Mouse (Mus musculus): ENCODE results near the gene Ttc21a. TPM values are rescaled to one million over a fixed set of nuclear protein-coding genes. Genes with fewer than 3 reads are reported as not detected.

Ttc21a gene
- 1.8 and 2.3 TPM in 2 replicates for polyA plus RNA-seq (2015; fragmentation: Nextera tagmentation; extraction: Ambion mirVana)

DNA sequence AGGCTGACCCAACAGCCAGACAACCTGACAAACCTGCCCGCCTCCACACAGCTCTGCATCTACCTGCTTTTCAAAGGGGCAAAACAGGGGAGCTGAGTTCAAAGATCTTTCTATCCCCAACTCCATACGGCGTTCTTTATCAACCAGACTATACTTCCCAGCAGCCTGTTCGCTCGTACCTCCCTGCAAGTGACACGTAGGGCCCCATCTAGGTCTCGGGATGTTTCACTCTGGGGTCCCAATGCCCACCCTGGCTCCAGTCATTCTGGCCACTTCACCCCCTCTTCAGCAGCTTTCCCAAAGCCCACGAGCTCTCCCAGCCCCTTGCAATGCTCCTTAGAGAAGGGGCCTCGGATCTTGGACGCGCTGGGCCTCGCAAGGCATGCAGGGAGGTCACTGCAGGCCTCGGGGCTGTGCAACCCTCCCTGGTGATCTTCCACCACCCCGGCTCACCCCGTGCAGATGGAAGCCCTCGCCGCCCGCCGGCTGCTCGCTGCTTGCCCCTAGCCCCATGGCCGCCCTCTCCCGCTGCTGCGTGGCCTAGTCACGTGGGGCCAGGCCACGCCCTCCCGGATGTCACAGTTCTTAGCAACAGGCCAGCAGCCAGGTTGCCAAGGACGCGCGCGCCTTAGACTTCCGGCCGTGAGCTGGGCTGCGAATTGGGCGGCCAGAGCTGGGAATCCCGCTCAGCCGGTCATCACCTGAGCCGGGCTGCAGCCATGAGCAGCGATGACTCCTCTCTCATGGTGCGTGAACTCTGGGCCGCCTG lies at the start of gene Ttc21a, which contains the start of gene Gorasp1:
Gene Ttc21a (plus strand): TSS at position 602 of the 769 bp plus-strand sequence.
Gene Gorasp1 (minus strand): TSS at position 561 of the 769 bp plus-strand sequence.
- Histone ChIP-seq H3K4me2 (replicated peaks; ENCODE audit: low read depth, low read length) (peak within 1 kb of the TSS; percentile 78), H3K4me1 (ENCODE audit: insufficient read depth, low read depth, low read length) (no peaks in the 10 kb centered on the region; the same call in 1 of the 2 replicates)

DNA sequence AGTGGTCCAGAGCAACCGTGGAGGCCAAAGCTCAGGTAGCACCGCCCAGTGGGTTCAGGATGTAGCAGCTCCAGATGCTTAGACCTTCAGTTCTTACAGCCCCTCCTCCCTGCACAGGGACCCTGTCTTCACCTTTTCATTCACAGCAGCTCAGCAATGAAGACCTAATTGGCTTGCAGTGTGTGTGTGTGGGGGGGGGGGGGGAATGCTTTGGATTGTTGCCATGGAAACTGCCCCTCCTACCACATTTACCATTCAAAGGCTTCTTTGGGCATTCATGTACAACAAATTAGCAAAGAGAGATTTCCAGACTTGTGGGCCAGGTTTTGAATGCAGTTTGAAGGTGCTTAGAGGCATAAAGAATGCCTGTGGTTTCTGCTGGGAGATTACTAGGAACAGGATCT lies 48.6 kb upstream of the Ttc21a start:
- Histone ChIP-seq H3K36me3 (ENCODE audit: insufficient read depth, low read length) (no peaks in the 10 kb centered on the region), H3K4me1 (ENCODE audit: insufficient read depth, low read depth, low read length) (no peaks in the 10 kb centered on the region), H3K4me3 (ENCODE audit: low read depth, low read length) (no peak overlapping the region), H3K4me2 (replicated peaks; ENCODE audit: low read depth, low read length) (no peak overlapping the region), H3K27ac (ENCODE audit: low read length) (no peak overlapping the region), H3K9ac (replicated peaks; ENCODE audit: low read depth) (no peak overlapping the region), H3K9me3 (ENCODE audit: low read length) (no peaks in the 10 kb centered on the region), H3K27me3 (replicated peaks; ENCODE audit: insufficient read depth, low read length) (no peaks in the 10 kb centered on the region)
- ATAC-seq (no peak), DNase-seq (ENCODE audit: low spot score) (no peak)
- WGBS: 76% methylated on average over 2 of the region's 2 CpGs
- TF ChIP-seq CTCF (IDR thresholded peaks at IDR 0.05) (no peak), EP300 (IDR thresholded peaks at IDR 0.05) (no peak)

More for the DNA sequence above, at the start of gene Ttc21a, which contains the start of gene Gorasp1:
- ATAC-seq (peak; percentile 99), DNase-seq (ENCODE audit: low spot score) (peak; percentile 96)
- no peaks in the 10 kb centered on the region for H3K9me3 ChIP-seq (ENCODE audit: low read length)
- H3K36me3 ChIP-seq (ENCODE audit: insufficient read depth, low read length): no peaks in the 10 kb centered on the region
- H3K27ac ChIP-seq (ENCODE audit: low read length): peak within 1 kb of the TSS; percentile 39; the same call in 1 of the 2 replicates
- no peaks in the 10 kb centered on the region for H3K27me3 ChIP-seq (replicated peaks; ENCODE audit: insufficient read depth, low read length)
- 1% methylated on average over 40 of the region's 40 CpGs for WGBS
- peak within 1 kb of the TSS; percentile 61 for H3K9ac ChIP-seq (replicated peaks; ENCODE audit: low read depth)
- TF ChIP-seq CTCF (IDR thresholded peaks at IDR 0.05) (0 out of 2 replicates have a peak, but pooled peaks have one; percentile 9), EP300 (IDR thresholded peaks at IDR 0.05) (no peak)
- H3K4me3 ChIP-seq (ENCODE audit: low read depth, low read length): peak within 1 kb of the TSS; percentile 49

DNA sequence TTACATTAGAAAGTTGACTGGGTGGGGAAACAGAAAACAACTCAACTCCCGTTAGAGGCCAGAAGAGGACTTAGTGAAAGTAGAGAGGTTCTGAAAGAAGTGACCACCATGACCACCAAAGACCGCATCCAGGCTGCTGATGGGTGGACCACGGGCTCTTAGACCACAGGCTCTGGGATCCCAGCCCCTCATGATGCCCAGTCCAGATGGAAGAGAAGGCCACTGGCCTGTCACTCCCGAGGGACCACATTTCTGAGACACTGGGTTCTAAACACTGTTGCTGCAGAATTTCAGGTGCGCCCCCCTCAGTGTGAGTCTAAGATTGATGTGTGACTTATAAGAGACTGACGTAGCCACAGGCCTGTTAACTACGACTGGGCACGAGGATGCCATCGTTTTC lies 48.0 kb upstream of the Ttc21a start:
- ATAC-seq (no peak), DNase-seq (ENCODE audit: low spot score) (no peak)
- no peak overlapping the region for H3K9ac ChIP-seq (replicated peaks; ENCODE audit: low read depth)
- H3K4me3 ChIP-seq (ENCODE audit: low read depth, low read length): no peak overlapping the region
- H3K36me3 ChIP-seq (ENCODE audit: insufficient read depth, low read length): no peaks in the 10 kb centered on the region
- H3K4me1 ChIP-seq (ENCODE audit: insufficient read depth, low read depth, low read length): no peaks in the 10 kb centered on the region
- no peaks in the 10 kb centered on the region for H3K27me3 ChIP-seq (replicated peaks; ENCODE audit: insufficient read depth, low read length)
- H3K4me2 ChIP-seq (replicated peaks; ENCODE audit: low read depth, low read length): no peak overlapping the region
- H3K27ac ChIP-seq (ENCODE audit: low read length): no peak overlapping the region
- H3K9me3 ChIP-seq (ENCODE audit: low read length): no peaks in the 10 kb centered on the region
- no peak for TF ChIP-seq EP300 (IDR thresholded peaks at IDR 0.05)
- 77% methylated on average over 9 of the region's 9 CpGs for WGBS

DNA sequence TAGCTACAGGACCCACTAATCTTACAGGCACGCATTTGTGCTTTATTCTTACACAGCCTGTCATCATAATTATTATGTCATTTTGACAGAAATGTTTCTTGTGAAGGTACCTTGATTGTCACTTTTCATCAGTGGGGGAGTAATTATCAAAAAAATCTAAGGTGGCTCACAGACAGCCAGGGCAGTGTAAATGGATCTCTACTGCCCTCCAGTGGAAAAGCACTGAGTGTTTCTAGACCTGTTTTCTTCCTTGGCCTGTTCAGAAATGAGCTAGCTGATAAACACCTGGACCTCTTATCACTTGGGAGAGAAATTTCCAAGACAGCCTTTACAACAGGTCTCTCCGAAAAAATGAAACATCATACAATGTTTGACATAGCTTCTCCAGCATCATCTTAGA lies 46.7 kb upstream of the Ttc21a start:
- WGBS: 51% methylated on average over 2 of the region's 2 CpGs
- H3K9ac ChIP-seq (replicated peaks; ENCODE audit: low read depth): no peak overlapping the region
- H3K27me3 ChIP-seq (replicated peaks; ENCODE audit: insufficient read depth, low read length): no peaks in the 10 kb centered on the region
- ATAC-seq (no peak), DNase-seq (ENCODE audit: low spot score) (peak; percentile 49)
- peak; percentile 71 for TF ChIP-seq CTCF (IDR thresholded peaks at IDR 0.05)
- TF ChIP-seq EP300 (IDR thresholded peaks at IDR 0.05): no peak
- H3K4me1 ChIP-seq (ENCODE audit: insufficient read depth, low read depth, low read length): peaks cover 4% of the 10 kb centered on the region; the same call in 1 of the 2 replicates
- no peaks in the 10 kb centered on the region for H3K9me3 ChIP-seq (ENCODE audit: low read length)
- no peak overlapping the region for H3K4me2 ChIP-seq (replicated peaks; ENCODE audit: low read depth, low read length)
- no peak overlapping the region for H3K27ac ChIP-seq (ENCODE audit: low read length)
- no peaks in the 10 kb centered on the region for H3K36me3 ChIP-seq (ENCODE audit: insufficient read depth, low read length)
- no peak overlapping the region for H3K4me3 ChIP-seq (ENCODE audit: low read depth, low read length)

DNA sequence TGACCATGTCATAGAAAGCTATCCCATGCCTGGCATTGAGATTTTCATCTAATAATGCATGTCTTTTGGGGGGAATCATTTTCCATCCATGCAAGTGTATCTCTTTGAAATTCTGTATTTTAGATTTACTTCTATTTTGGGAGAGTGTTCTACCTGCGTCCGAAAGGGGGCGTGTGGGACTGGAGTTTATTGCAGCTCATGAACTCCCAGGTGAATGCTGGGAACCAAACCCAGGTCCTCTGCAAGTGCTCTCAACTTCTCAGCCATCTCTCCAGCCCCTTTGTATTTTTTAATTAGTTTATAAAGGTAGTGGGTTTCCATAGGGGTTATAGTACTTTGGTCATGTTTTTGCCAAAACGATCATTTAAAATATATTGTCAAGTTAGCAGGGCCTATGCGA lies 43.5 kb upstream of the Ttc21a start:
- H3K27ac ChIP-seq (ENCODE audit: low read length): no peak overlapping the region
- 87% methylated on average over 5 of the region's 5 CpGs for WGBS
- TF ChIP-seq EP300 (IDR thresholded peaks at IDR 0.05) (no peak), CTCF (IDR thresholded peaks at IDR 0.05) (no peak)

DNA sequence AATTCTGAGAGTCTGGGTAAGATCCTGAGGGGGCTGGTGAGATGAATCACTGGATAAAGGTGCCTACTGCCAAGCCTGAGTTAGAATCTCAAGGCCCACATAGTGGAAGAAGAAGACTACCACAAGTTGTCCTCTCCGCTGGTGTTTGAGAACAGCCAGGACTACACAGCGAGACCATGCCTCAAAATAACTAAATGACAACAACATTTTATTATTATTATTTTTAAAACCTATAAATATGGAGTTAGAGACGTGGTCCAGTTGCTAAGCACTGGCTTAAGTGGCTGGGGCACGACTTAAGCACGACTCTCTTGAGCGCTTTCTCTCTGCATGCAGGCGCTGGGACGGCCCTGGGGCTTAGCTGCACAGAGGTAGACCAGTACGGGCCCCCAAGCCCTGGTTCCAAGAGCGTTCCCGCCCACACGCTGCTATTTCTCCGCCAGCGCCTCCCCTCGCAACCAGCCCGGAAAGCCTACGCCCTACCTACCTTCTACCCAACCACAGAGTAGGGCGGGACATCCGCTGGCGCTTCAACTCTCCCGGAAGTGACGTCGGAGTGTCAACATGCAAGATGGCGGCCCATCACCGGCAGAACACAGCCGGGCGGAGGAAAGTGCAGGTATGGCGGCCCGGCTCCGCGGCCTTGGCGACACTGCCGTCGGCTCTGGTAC lies 42.9 kb upstream of the Ttc21a start, which contains the start of gene Wdr48:
Gene Wdr48 (plus strand): TSS at position 540 of the 671 bp plus-strand sequence.
- H3K27ac ChIP-seq (ENCODE audit: low read length): peak within 1 kb of the TSS; percentile 87
- peaks cover 10% of the 10 kb centered on the region; the same call in 1 of the 2 replicates for H3K4me1 ChIP-seq (ENCODE audit: insufficient read depth, low read depth, low read length)
- WGBS: 4% methylated on average over 34 of the region's 34 CpGs
- no peaks in the 10 kb centered on the region for H3K27me3 ChIP-seq (replicated peaks; ENCODE audit: insufficient read depth, low read length)
- peak; percentile 99 for ATAC-seq
- DNase-seq (ENCODE audit: low spot score): peak; percentile 100
- TF ChIP-seq CTCF (IDR thresholded peaks at IDR 0.05) (peak; percentile 12; the same call in 1 of the 2 replicates), EP300 (IDR thresholded peaks at IDR 0.05) (no peak)
- peak within 1 kb of the TSS; percentile 82 for H3K9ac ChIP-seq (replicated peaks; ENCODE audit: low read depth)
- peak within 1 kb of the TSS; percentile 96 for H3K4me3 ChIP-seq (ENCODE audit: low read depth, low read length)
- peak within 1 kb of the TSS; percentile 85 for H3K4me2 ChIP-seq (replicated peaks; ENCODE audit: low read depth, low read length)
- no peaks in the 10 kb centered on the region for H3K36me3 ChIP-seq (ENCODE audit: insufficient read depth, low read length)
- no peaks in the 10 kb centered on the region for H3K9me3 ChIP-seq (ENCODE audit: low read length)

More for the DNA sequence above, 43.5 kb upstream of the Ttc21a start:
- Histone ChIP-seq H3K27me3 (replicated peaks; ENCODE audit: insufficient read depth, low read length) (no peaks in the 10 kb centered on the region), H3K9me3 (ENCODE audit: low read length) (no peaks in the 10 kb centered on the region), H3K4me3 (ENCODE audit: low read depth, low read length) (no peak overlapping the region), H3K4me1 (ENCODE audit: insufficient read depth, low read depth, low read length) (peaks cover 10% of the 10 kb centered on the region; the same call in 1 of the 2 replicates), H3K9ac (replicated peaks; ENCODE audit: low read depth) (no peak overlapping the region), H3K4me2 (replicated peaks; ENCODE audit: low read depth, low read length) (peak overlapping the region; percentile 85), H3K36me3 (ENCODE audit: insufficient read depth, low read length) (no peaks in the 10 kb centered on the region)
- ATAC-seq (no peak), DNase-seq (ENCODE audit: low spot score) (no peak)
